Mouse (Mus musculus): ENCODE measurements around the gene Ring1. TPM values are rescaled to one million over a fixed set of nuclear protein-coding genes. Genes with fewer than 3 reads are reported as not detected.

Ring1 gene
- polyA plus RNA-seq, 1 experiment from 2014 or later: 5.4 TPM

DNA sequence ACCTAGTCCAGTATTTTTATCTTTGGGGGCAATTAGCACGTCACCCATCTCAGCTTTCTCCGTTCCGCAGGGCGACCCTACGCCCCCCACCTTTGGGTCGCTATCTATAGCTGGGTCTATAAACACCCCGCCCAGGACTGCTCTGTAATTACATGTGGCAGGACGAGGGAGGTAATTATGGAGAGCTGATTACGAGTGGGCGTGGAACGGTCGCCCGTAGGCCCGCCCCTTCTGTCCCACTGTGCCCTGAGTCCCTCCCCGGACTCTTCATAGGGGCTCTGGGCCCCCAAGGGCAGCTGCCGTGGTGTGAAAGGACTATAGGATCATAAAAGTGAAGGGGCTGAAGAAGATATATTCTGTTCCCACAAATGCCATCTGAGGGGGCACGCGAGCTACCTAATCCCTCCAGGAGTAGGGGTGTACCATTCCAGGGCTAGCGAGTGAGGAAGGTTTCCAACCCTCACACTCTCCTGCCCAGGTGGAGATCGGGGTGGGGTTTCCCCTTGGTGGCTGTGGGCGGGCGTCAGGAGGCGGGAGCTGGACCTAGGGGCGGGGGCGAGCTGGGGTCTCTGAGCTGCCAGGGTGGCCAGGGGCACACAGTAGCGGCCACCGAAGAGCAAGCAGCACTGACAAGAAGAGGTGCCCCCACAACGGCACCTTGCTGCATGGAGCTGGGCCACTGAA lies 14.5 kb upstream of the Ring1 start, which contains the start of gene Col11a2:
Col11a2 (plus strand) TSS at position 560 of the 684 bp plus-strand sequence.
- peaks cover 39% of the 10 kb centered on the region for H3K27me3 ChIP-seq (ENCODE audit: control insufficient read depth, insufficient read depth, low read length)
- H3K36me3 ChIP-seq (ENCODE audit: control insufficient read depth, insufficient read depth, low read length): peaks cover 39% of the 10 kb centered on the region
- H3K9ac ChIP-seq (ENCODE audit: low read length): peak within 1 kb of the TSS; percentile 22
- H3K9me3 ChIP-seq (ENCODE audit: control insufficient read depth, low read length): no peaks in the 10 kb centered on the region
- H3K4me1 ChIP-seq (ENCODE audit: control insufficient read depth in 2 of 2, insufficient read depth in 2 of 2, low read length in 2 of 2): peaks cover 10 to 25% of the 10 kb centered on the region in 2 experiments
- H3K4me2 ChIP-seq (ENCODE audit: low read length): peak within 1 kb of the TSS; percentile 60
- ATAC-seq (ENCODE audit: insufficient number of reproducible peaks, insufficient read depth, low FRiP score, low read depth): no peak
- peak within 1 kb of the TSS in 1 of 2 experiments; percentile 21; a peak in 2 of 4 replicates for H3K4me3 ChIP-seq (ENCODE audit: control insufficient read depth in 1 of 2, insufficient read depth in 1 of 2, low read depth in 1 of 2, low read length in 2 of 2)
- no peak within 1 kb of the TSS for H3K27ac ChIP-seq (replicated peaks in 1 of 2; ENCODE audit: control insufficient read depth in 1 of 2, insufficient read depth in 1 of 2, low read depth in 2 of 2, low read length in 2 of 2)
- 8% methylated on average over 28 of the region's 28 CpGs for WGBS

GRCm38 (mm10) chr17:34038440-34038839 lies 14.0 kb upstream of the Ring1 start:
- peaks cover 39% of the 10 kb centered on the region for H3K27me3 ChIP-seq (ENCODE audit: control insufficient read depth, insufficient read depth, low read length)
- ATAC-seq (ENCODE audit: insufficient number of reproducible peaks, insufficient read depth, low FRiP score, low read depth): no peak
- H3K27ac ChIP-seq (replicated peaks in 1 of 2; ENCODE audit: control insufficient read depth in 1 of 2, insufficient read depth in 1 of 2, low read depth in 2 of 2, low read length in 2 of 2): no peak overlapping the region
- peak overlapping the region; percentile 60 for H3K4me2 ChIP-seq (ENCODE audit: low read length)
- 28% methylated on average over 16 of the region's 21 CpGs for WGBS
- peak overlapping the region; percentile 21; the same call in 1 of the 2 replicates for H3K9ac ChIP-seq (ENCODE audit: low read length)
- peaks cover 45% of the 10 kb centered on the region for H3K36me3 ChIP-seq (ENCODE audit: control insufficient read depth, insufficient read depth, low read length)
- peaks cover 10 to 25% of the 10 kb centered on the region in 2 experiments for H3K4me1 ChIP-seq (ENCODE audit: control insufficient read depth in 2 of 2, insufficient read depth in 2 of 2, low read length in 2 of 2)
- H3K4me3 ChIP-seq (ENCODE audit: control insufficient read depth in 1 of 2, insufficient read depth in 1 of 2, low read depth in 1 of 2, low read length in 2 of 2): peak overlapping the region in 1 of 2 experiments; percentile 21; a peak in 2 of 4 replicates
- no peaks in the 10 kb centered on the region for H3K9me3 ChIP-seq (ENCODE audit: control insufficient read depth, low read length)

DNA sequence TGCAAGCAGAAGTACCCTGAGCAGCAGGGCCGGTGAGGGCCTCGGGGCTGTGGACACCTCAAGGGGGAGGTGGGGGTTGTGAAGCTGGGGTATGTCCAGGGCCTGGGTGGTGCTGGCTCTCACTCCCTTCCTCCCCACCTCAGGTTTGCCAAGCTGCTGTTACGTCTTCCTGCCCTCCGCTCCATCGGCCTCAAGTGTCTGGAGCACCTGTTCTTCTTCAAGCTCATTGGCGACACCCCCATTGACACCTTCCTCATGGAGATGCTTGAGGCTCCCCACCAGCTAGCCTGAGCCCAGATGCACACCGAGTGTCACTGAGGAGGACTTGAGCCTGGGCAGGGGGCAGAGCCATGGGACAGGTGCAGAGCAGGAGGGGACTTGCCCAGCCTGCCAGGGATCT lies 12.8 kb upstream of the Ring1 start:
- Histone ChIP-seq H3K27ac (replicated peaks in 1 of 2; ENCODE audit: control insufficient read depth in 1 of 2, insufficient read depth in 1 of 2, low read depth in 2 of 2, low read length in 2 of 2) (no peak overlapping the region), H3K4me2 (ENCODE audit: low read length) (no peak overlapping the region), H3K36me3 (ENCODE audit: control insufficient read depth, insufficient read depth, low read length) (peaks cover 48% of the 10 kb centered on the region), H3K4me1 (ENCODE audit: control insufficient read depth in 2 of 2, insufficient read depth in 2 of 2, low read length in 2 of 2) (peaks cover 15 to 31% of the 10 kb centered on the region in 2 experiments), H3K4me3 (ENCODE audit: control insufficient read depth in 1 of 2, insufficient read depth in 1 of 2, low read depth in 1 of 2, low read length in 2 of 2) (no peak overlapping the region), H3K9me3 (ENCODE audit: control insufficient read depth, low read length) (no peaks in the 10 kb centered on the region), H3K9ac (ENCODE audit: low read length) (no peak overlapping the region), H3K27me3 (ENCODE audit: control insufficient read depth, insufficient read depth, low read length) (peaks cover 34% of the 10 kb centered on the region)
- ATAC-seq (ENCODE audit: insufficient number of reproducible peaks, insufficient read depth, low FRiP score, low read depth): no peak
- 92% methylated on average over 7 of the region's 7 CpGs for WGBS

- WGBS: 74% methylated on average over 10 of the region's 10 CpGs
- peaks cover 28% of the 10 kb centered on the region for H3K27me3 ChIP-seq (ENCODE audit: control insufficient read depth, insufficient read depth, low read length)
- H3K9ac ChIP-seq (ENCODE audit: low read length): no peak overlapping the region
- ATAC-seq (ENCODE audit: insufficient number of reproducible peaks, insufficient read depth, low FRiP score, low read depth): no peak
- H3K4me1 ChIP-seq (ENCODE audit: control insufficient read depth in 2 of 2, insufficient read depth in 2 of 2, low read length in 2 of 2): peaks cover 15 to 31% of the 10 kb centered on the region in 2 experiments
- H3K27ac ChIP-seq (replicated peaks in 1 of 2; ENCODE audit: control insufficient read depth in 1 of 2, insufficient read depth in 1 of 2, low read depth in 2 of 2, low read length in 2 of 2): no peak overlapping the region
- H3K4me2 ChIP-seq (ENCODE audit: low read length): no peak overlapping the region
- H3K36me3 ChIP-seq (ENCODE audit: control insufficient read depth, insufficient read depth, low read length): peaks cover 48% of the 10 kb centered on the region
- no peaks in the 10 kb centered on the region for H3K9me3 ChIP-seq (ENCODE audit: control insufficient read depth, low read length)
- no peak overlapping the region for H3K4me3 ChIP-seq (ENCODE audit: control insufficient read depth in 1 of 2, insufficient read depth in 1 of 2, low read depth in 1 of 2, low read length in 2 of 2)
These were observed 12.2 kb upstream of the Ring1 start for GRCm38 (mm10) chr17:34036647-34037046.

- no peak overlapping the region for H3K27ac ChIP-seq (replicated peaks in 1 of 2; ENCODE audit: control insufficient read depth in 1 of 2, insufficient read depth in 1 of 2, low read depth in 2 of 2, low read length in 2 of 2)
- H3K9ac ChIP-seq (ENCODE audit: low read length): no peak overlapping the region
- peaks cover 17 to 34% of the 10 kb centered on the region in 2 experiments for H3K4me1 ChIP-seq (ENCODE audit: control insufficient read depth in 2 of 2, insufficient read depth in 2 of 2, low read length in 2 of 2)
- H3K9me3 ChIP-seq (ENCODE audit: control insufficient read depth, low read length): no peaks in the 10 kb centered on the region
- ATAC-seq (ENCODE audit: insufficient number of reproducible peaks, insufficient read depth, low FRiP score, low read depth): no peak
- no peak overlapping the region for H3K4me2 ChIP-seq (ENCODE audit: low read length)
- 89% methylated on average over 9 of the region's 9 CpGs for WGBS
- H3K36me3 ChIP-seq (ENCODE audit: control insufficient read depth, insufficient read depth, low read length): peaks cover 48% of the 10 kb centered on the region
- H3K27me3 ChIP-seq (ENCODE audit: control insufficient read depth, insufficient read depth, low read length): peaks cover 17% of the 10 kb centered on the region
- H3K4me3 ChIP-seq (ENCODE audit: control insufficient read depth in 1 of 2, insufficient read depth in 1 of 2, low read depth in 1 of 2, low read length in 2 of 2): no peak overlapping the region
These were observed 11.0 kb upstream of the Ring1 start for GRCm38 (mm10) chr17:34035517-34035916.

- Histone ChIP-seq H3K27me3 (ENCODE audit: control insufficient read depth, insufficient read depth, low read length) (peaks cover 9% of the 10 kb centered on the region), H3K4me3 (ENCODE audit: control insufficient read depth in 1 of 2, insufficient read depth in 1 of 2, low read depth in 1 of 2, low read length in 2 of 2) (no peak overlapping the region), H3K9me3 (ENCODE audit: control insufficient read depth, low read length) (no peaks in the 10 kb centered on the region), H3K36me3 (ENCODE audit: control insufficient read depth, insufficient read depth, low read length) (peaks cover 60% of the 10 kb centered on the region), H3K4me2 (ENCODE audit: low read length) (no peak overlapping the region), H3K4me1 (ENCODE audit: control insufficient read depth in 2 of 2, insufficient read depth in 2 of 2, low read length in 2 of 2) (peaks cover 20 to 37% of the 10 kb centered on the region in 2 experiments), H3K9ac (ENCODE audit: low read length) (no peak overlapping the region), H3K27ac (replicated peaks in 1 of 2; ENCODE audit: control insufficient read depth in 1 of 2, insufficient read depth in 1 of 2, low read depth in 2 of 2, low read length in 2 of 2) (no peak overlapping the region)
- 59% methylated on average over 10 of the region's 10 CpGs for WGBS
- no peak for ATAC-seq (ENCODE audit: insufficient number of reproducible peaks, insufficient read depth, low FRiP score, low read depth)
These were observed 9.6 kb upstream of the Ring1 start for GRCm38 (mm10) chr17:34034064-34034463.

DNA sequence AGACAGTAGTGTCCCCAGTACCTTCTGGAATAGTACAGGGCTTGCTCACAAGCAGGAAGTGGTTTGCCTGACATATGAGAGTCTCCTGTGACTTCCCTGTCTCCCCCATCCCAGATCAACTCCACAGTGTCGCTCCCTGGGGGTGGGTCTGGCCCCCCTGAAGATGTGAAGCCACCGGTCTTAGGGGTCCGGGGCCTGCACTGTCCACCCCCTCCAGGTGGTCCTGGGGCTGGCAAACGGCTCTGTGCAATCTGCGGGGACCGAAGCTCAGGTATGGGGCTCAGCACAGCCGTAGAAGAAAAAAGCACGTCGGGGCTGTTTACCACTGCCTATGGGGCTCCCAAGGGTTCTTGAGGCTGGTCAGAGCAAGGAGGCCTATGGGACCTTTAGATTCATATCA lies 9.0 kb upstream of the Ring1 start:
- no peak for ATAC-seq (ENCODE audit: insufficient number of reproducible peaks, insufficient read depth, low FRiP score, low read depth)
- Histone ChIP-seq H3K27me3 (ENCODE audit: control insufficient read depth, insufficient read depth, low read length) (peaks cover 5% of the 10 kb centered on the region), H3K9ac (ENCODE audit: low read length) (no peak overlapping the region; the same call in 1 of the 2 replicates), H3K4me2 (ENCODE audit: low read length) (no peak overlapping the region), H3K36me3 (ENCODE audit: control insufficient read depth, insufficient read depth, low read length) (peaks cover 67% of the 10 kb centered on the region), H3K9me3 (ENCODE audit: control insufficient read depth, low read length) (no peaks in the 10 kb centered on the region), H3K4me3 (ENCODE audit: control insufficient read depth in 1 of 2, insufficient read depth in 1 of 2, low read depth in 1 of 2, low read length in 2 of 2) (no peak overlapping the region), H3K27ac (replicated peaks in 1 of 2; ENCODE audit: control insufficient read depth in 1 of 2, insufficient read depth in 1 of 2, low read depth in 2 of 2, low read length in 2 of 2) (no peak overlapping the region), H3K4me1 (ENCODE audit: control insufficient read depth in 2 of 2, insufficient read depth in 2 of 2, low read length in 2 of 2) (peaks cover 14 to 35% of the 10 kb centered on the region in 2 experiments)
- WGBS: 93% methylated on average over 9 of the region's 9 CpGs

Data from heart, embryonic 14.5 days (tissue).